Mouse (Mus musculus) myocyte (in vitro differentiated cells): ENCODE results near the gene Tulp1. TPM values are rescaled to one million over a fixed set of nuclear protein-coding genes. Genes with fewer than 3 reads are reported as not detected.
"Not testable (repeated sequence)": the region's sequence is repeated elsewhere in the genome, so short reads cannot be mapped to it uniquely, and the experiment has no call there.

Experiments used
- H3K27me3 ChIP-seq: one replicate; pipeline ENCODE4 v1.6.1; 2011; ENCODE audit not compliant: control insufficient read depth, insufficient read depth, insufficient read length
- H3K36me3 ChIP-seq: one replicate; pipeline ENCODE4 v1.6.1; 2011; ENCODE audit not compliant: control insufficient read depth, insufficient read depth
- H3K4me2 ChIP-seq: one replicate; pipeline ENCODE4 v1.6.1; 2011; ENCODE audit warnings: low read depth, control low read depth
- H3K4me3 ChIP-seq: one replicate; pipeline ENCODE4 v1.5.1; 2011; ENCODE audit warnings: mild to moderate bottlenecking, control low read depth, moderate library complexity
- H3K79me2 ChIP-seq: one replicate; pipeline ENCODE4 v1.6.1; 2011; ENCODE audit not compliant: control insufficient read depth, insufficient read depth
- H3ac ChIP-seq: one replicate; pipeline ENCODE4 v1.6.1; 2011; ENCODE audit not compliant: control insufficient read depth, insufficient read length
- CEBPB ChIP-seq: IDR thresholded peaks from 2 replicates; pipeline ENCODE4 v1.6.1; 2011; ENCODE audit warnings: mild to moderate bottlenecking, moderate library complexity; ENCODE audit not compliant: poor library complexity, insufficient read depth, severe bottlenecking
- E2F4 ChIP-seq: IDR thresholded peaks from one replicate; pipeline ENCODE4 v1.6.1; 2011; ENCODE audit warnings: mild to moderate bottlenecking, control low read depth, moderate library complexity; ENCODE audit not compliant: insufficient read depth
- MAX ChIP-seq: IDR thresholded peaks from one replicate; pipeline ENCODE4 v1.6.1; 2011; ENCODE audit warnings: low read depth, mild to moderate bottlenecking, control low read depth
- MYOD1 ChIP-seq, 3 experiments: IDR thresholded peaks; one replicate each; pipeline ENCODE4 v1.6.1; 2011; ENCODE audit warnings: control low read depth in 2 of 3, low read depth in 2 of 3, mild to moderate bottlenecking in 2 of 3, moderate library complexity in 1 of 3; ENCODE audit not compliant: insufficient read length in 2 of 3, control insufficient read depth in 1 of 3
- MYOG ChIP-seq, 3 experiments: IDR thresholded peaks; one replicate each; pipeline ENCODE4 v1.6.1; 2011; ENCODE audit warnings: control low read depth in 2 of 3, low read depth in 2 of 3, mild to moderate bottlenecking in 2 of 3; ENCODE audit not compliant: insufficient read length in 2 of 3, control insufficient read depth in 1 of 3, insufficient read depth in 1 of 3
- POLR2A ChIP-seq: IDR thresholded peaks from one replicate; pipeline ENCODE4 v1.6.1; 2011; ENCODE audit warnings: low read depth, mild to moderate bottlenecking, control low read depth, moderate library complexity; ENCODE audit not compliant: insufficient read length
- POLR2AphosphoS2 ChIP-seq: IDR thresholded peaks from one replicate; pipeline ENCODE4 v1.6.1; 2011; ENCODE audit warnings: low read depth, control low read depth; ENCODE audit not compliant: insufficient read length
- REST ChIP-seq: IDR thresholded peaks from one replicate; pipeline ENCODE4 v1.6.1; 2011; ENCODE audit warnings: mild to moderate bottlenecking, control low read depth, moderate library complexity; ENCODE audit not compliant: insufficient read depth, insufficient read length
- SRF ChIP-seq: IDR thresholded peaks from one replicate; pipeline ENCODE4 v1.6.1; 2011; ENCODE audit warnings: low read depth; ENCODE audit not compliant: control insufficient read depth, insufficient read length
- TCF12 ChIP-seq: IDR thresholded peaks from one replicate; pipeline ENCODE4 v1.6.1; 2011; ENCODE audit warnings: mild to moderate bottlenecking, control low read depth; ENCODE audit not compliant: poor library complexity, insufficient read depth, severe bottlenecking
- TCF3 ChIP-seq: IDR thresholded peaks from one replicate; pipeline ENCODE4 v1.6.1; 2011; ENCODE audit warnings: low read depth, control low read depth; ENCODE audit not compliant: insufficient read length
- USF1 ChIP-seq: IDR thresholded peaks from one replicate; pipeline ENCODE4 v1.6.1; 2011; ENCODE audit warnings: low read depth, mild to moderate bottlenecking, control low read depth, moderate library complexity
- polyA plus RNA-seq: library from polyadenylated mRNA; unstranded; fragments of >200 nt; fragmentation: generic; extraction: Trizol; gene quantifications from one replicate; pipeline ENCODE4 v1.2.1, GENCODE M21; 2012; ENCODE audit warnings: missing spikeins

Tulp1 gene
- polyA plus RNA-seq, 1 experiment: not detected

GRCm38 (mm10) chr17:28325751-28326150 is 39.3 kb downstream of the Tulp1 start:
- no peak overlapping the region for H3ac ChIP-seq
- no peak overlapping the region for H3K4me3 ChIP-seq
- no peaks in the 10 kb centered on the region for H3K27me3 ChIP-seq
- H3K36me3 ChIP-seq: peaks cover 18% of the 10 kb centered on the region
- peaks cover 20% of the 10 kb centered on the region for H3K79me2 ChIP-seq
- TF ChIP-seq POLR2AphosphoS2: no peak
- TF ChIP-seq MYOG (IDR thresholded peaks at IDR 0.05; ENCODE audit: control insufficient read depth in 1 of 3, insufficient read depth in 1 of 3, insufficient read length in 2 of 3, low read depth in 2 of 3): no peak
- no peak overlapping the region for H3K4me2 ChIP-seq

DNA sequence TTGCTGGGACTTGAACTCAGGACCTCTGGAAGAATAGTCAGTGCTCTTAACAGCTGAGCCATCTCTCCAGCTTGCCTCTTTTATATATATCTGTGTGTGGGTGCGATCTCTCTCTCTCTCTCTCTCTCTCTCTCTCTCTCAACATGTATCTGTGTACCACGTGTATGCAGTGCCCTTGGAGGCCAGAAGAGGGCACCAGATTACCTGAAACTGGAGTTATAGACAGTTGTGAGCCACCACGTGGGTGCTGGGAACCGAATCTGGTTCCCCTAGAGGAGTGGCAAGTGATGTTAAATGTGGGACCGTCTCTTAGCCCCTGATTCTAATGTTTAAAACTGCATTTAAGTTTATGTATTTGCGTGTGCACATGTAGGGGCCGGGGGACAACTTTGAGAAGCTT is 40.6 kb downstream of the Tulp1 start:
- not testable (repeated sequence) for H3ac ChIP-seq, H3K4me2 ChIP-seq, H3K36me3 ChIP-seq, H3K4me3 ChIP-seq, H3K27me3 ChIP-seq, H3K79me2 ChIP-seq

DNA sequence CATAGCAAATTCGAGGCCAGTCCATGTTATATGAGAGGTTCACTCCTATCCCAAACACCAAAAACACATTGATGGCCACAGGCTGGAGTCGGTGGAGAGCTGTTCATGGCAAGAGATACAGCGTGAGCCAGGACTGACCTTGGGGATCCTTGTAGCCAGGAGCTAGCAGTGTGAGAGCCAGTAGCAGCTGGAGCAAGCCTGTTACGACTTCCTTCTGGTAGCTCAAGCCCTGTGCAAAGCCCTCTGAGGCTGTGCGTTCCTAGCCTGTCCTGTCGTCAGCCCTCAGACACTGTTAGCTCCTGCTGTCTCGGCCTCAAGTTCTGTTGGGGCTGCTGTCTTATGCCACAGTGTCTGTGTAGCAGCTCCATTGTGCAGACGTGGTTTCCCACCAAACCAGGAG is 41.2 kb downstream of the Tulp1 start:
- Histone ChIP-seq H3K36me3 (peaks cover 6% of the 10 kb centered on the region), H3K4me2 (no peak overlapping the region), H3ac (no peak overlapping the region), H3K79me2 (peaks cover 3% of the 10 kb centered on the region), H3K27me3 (no peaks in the 10 kb centered on the region), H3K4me3 (no peak overlapping the region)
- TF ChIP-seq REST: no peak
- no peak for TF ChIP-seq E2F4
- TF ChIP-seq MYOD1 (IDR thresholded peaks at IDR 0.05; ENCODE audit: control insufficient read depth in 1 of 3, insufficient read length in 2 of 3, low read depth in 2 of 3): no peak
- no peak for TF ChIP-seq TCF3
- no peak for TF ChIP-seq TCF12
- TF ChIP-seq POLR2AphosphoS2: no peak
- TF ChIP-seq POLR2A: no peak
- no peak for TF ChIP-seq USF1
- no peak for TF ChIP-seq SRF
- no peak for TF ChIP-seq MAX
- no peak for TF ChIP-seq MYOG (IDR thresholded peaks at IDR 0.05; ENCODE audit: control insufficient read depth in 1 of 3, insufficient read depth in 1 of 3, insufficient read length in 2 of 3, low read depth in 2 of 3)
- TF ChIP-seq CEBPB: no peak

DNA sequence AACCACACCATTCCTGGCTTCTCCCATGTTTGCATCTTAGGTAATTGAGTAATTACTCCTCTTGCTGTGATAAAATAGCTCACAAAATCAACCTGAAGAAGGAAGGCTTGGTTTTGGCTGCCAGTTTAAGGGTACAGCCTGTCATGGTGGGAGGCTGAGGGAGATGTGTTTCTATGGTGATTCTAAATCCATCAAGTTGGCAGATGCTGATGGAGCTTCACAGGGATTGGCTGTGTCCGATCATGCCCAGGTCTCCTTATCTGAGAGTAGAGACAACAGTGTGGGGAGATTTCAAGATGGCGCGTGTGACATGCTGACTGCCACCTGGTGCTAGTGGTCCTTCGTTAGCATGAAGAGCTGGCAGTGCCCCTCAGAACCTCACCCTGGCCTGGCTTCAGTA is 43.3 kb downstream of the Tulp1 start:
- H3K4me2 ChIP-seq: no peak overlapping the region
- TF ChIP-seq USF1 (no peak), TCF12 (no peak), MYOG (IDR thresholded peaks at IDR 0.05; ENCODE audit: control insufficient read depth in 1 of 3, insufficient read depth in 1 of 3, insufficient read length in 2 of 3, low read depth in 2 of 3) (no peak), REST (no peak), POLR2A (no peak), MAX (no peak), SRF (no peak), E2F4 (no peak), MYOD1 (IDR thresholded peaks at IDR 0.05; ENCODE audit: control insufficient read depth in 1 of 3, insufficient read length in 2 of 3, low read depth in 2 of 3) (no peak)
- peaks cover 6% of the 10 kb centered on the region for H3K36me3 ChIP-seq
- no peaks in the 10 kb centered on the region for H3K79me2 ChIP-seq
- H3K27me3 ChIP-seq: no peaks in the 10 kb centered on the region
- no peak overlapping the region for H3ac ChIP-seq
- no peak overlapping the region for H3K4me3 ChIP-seq

- TF ChIP-seq E2F4 (no peak), REST (no peak), CEBPB (no peak), USF1 (no peak), MAX (no peak), POLR2AphosphoS2 (no peak), SRF (no peak), TCF3 (no peak)
- Histone ChIP-seq H3K79me2 (peaks cover 15% of the 10 kb centered on the region), H3K4me2 (no peak overlapping the region), H3ac (no peak overlapping the region), H3K36me3 (peaks cover 3% of the 10 kb centered on the region), H3K27me3 (no peaks in the 10 kb centered on the region), H3K4me3 (no peak overlapping the region)
Observed at GRCm38 (mm10) chr17:28317725-28318124, 47.3 kb downstream of the Tulp1 start.

DNA sequence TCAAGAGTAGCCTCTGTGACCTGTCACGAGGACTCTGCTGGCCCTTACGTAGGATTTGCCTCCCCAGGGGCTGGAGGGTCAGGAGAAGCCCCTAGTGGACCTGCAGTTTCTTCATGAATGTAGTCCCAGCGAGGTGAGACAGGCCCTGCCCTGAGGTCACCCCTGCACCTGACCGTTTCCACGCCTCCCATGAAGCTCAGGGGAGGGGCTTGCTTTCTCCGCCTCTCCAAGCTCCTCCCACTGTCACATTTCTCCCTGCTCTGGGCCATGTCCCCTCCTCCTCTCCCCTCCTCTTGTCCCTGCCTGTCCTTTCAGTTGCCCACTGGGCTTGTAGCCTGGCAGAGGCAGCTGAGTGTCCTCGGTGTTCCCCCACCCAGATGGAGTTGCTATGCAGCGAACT is 47.9 kb downstream of the Tulp1 start:
- H3K36me3 ChIP-seq: no peaks in the 10 kb centered on the region
- no peak for TF ChIP-seq TCF3
- no peak for TF ChIP-seq USF1
- no peak for TF ChIP-seq TCF12
- no peak for TF ChIP-seq MYOD1 (IDR thresholded peaks at IDR 0.05; ENCODE audit: control insufficient read depth in 1 of 3, insufficient read length in 2 of 3, low read depth in 2 of 3)
- no peak for TF ChIP-seq CEBPB
- TF ChIP-seq REST: no peak
- no peak for TF ChIP-seq SRF
- no peak for TF ChIP-seq E2F4
- no peak for TF ChIP-seq POLR2A
- TF ChIP-seq MYOG (IDR thresholded peaks at IDR 0.05; ENCODE audit: control insufficient read depth in 1 of 3, insufficient read depth in 1 of 3, insufficient read length in 2 of 3, low read depth in 2 of 3): no peak
- no peak for TF ChIP-seq POLR2AphosphoS2
- TF ChIP-seq MAX: no peak

More for the DNA sequence above, 47.9 kb downstream of the Tulp1 start:
- Histone ChIP-seq H3K79me2 (peaks cover 15% of the 10 kb centered on the region), H3K4me3 (no peak overlapping the region), H3ac (no peak overlapping the region), H3K27me3 (no peaks in the 10 kb centered on the region), H3K4me2 (no peak overlapping the region)
